Mouse (Mus musculus): ENCODE results near the gene Mob3b. TPM values are rescaled to one million over a fixed set of nuclear protein-coding genes. Genes with fewer than 3 reads are reported as not detected.

Gene Mob3b
- polyA plus RNA-seq, 1 experiment from 2014 or later, result 29.5 TPM

DNA sequence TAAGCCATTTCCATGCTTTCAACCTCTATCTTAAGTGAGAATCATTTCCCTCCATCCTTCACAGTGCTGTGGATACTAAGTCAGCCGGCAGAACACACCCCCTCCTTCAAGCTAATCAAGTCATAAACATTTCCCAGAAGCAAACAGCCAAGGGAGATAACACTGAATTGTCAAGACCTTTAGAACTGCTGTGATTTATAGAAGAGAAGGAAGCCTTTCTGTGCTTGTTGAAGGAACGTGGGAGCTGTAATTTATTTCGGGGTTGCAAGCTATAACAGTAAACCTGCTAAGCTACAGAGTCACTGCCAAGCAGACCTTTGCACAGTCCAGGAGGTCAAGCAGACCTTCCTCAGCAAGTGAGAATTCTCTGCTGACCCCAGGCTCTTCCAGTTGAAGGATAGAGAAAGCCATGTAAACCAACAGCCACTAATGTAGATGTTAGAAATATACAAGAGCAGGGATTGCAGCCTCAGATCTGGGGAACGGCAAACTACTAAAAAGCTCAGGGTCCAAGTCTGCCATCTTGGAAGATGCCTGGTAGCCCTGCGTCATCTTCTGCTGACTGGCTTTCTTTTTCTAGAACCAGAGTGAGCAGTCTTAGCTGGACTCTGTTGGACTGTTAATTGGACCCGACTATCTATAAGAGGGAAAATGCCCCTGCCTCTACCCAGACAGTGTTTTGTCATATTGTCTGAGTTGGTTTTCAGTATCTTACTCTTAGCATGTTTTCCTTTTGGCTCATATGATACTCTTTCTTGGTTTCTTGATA, 104.9 kb downstream of the Mob3b start:
- Histone ChIP-seq H3K36me3 (no peaks in the 10 kb centered on the region), H3K4me3 (replicated peaks) (no peak overlapping the region), H3K4me2 (no peak overlapping the region), H3K27me3 (replicated peaks) (no peaks in the 10 kb centered on the region), H3K9ac (no peak overlapping the region), H3K9me3 (no peaks in the 10 kb centered on the region), H3K27ac (peak overlapping the region; percentile 8; the same call in 1 of the 2 replicates), H3K4me1 (0 out of 2 replicates have a peak, but pooled peaks cover 24% of the 10 kb centered on the region)
- 42% methylated on average over 6 of the region's 6 CpGs for WGBS
- ATAC-seq (ENCODE audit: insufficient read depth, low FRiP score, low read depth), result peak; percentile 31; the same call in 1 of the 2 replicates

DNA sequence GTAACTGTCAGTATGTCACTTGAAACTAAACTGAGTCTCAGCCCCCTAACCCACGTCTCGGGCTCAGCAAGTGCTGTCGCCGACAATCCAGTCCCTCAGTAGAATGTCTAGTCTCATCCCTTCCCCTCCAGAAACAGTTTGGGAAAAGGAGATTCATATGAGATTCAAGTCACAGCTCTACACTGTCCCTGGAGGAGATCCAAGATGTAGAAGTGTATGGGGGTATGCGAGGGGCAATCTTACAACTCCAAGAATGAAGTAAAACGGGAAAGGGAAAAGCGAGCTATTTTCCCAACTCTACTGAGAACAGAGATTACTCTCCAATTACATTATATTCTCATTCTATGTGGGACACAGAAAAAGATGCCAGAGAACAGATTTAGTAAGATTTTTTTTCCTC, 106.1 kb downstream of the Mob3b start:
- WGBS, result 71% methylated on average over 7 of the region's 7 CpGs
- H3K9ac ChIP-seq, result no peak overlapping the region
- no peaks in the 10 kb centered on the region for H3K27me3 ChIP-seq (replicated peaks)
- H3K4me3 ChIP-seq (replicated peaks), result no peak overlapping the region
- no peaks in the 10 kb centered on the region for H3K9me3 ChIP-seq
- H3K27ac ChIP-seq, result no peak overlapping the region
- H3K36me3 ChIP-seq, result no peaks in the 10 kb centered on the region
- no peak overlapping the region for H3K4me2 ChIP-seq
- no peak for ATAC-seq (ENCODE audit: insufficient read depth, low FRiP score, low read depth)
- H3K4me1 ChIP-seq, result 0 out of 2 replicates have a peak, but pooled peaks cover 24% of the 10 kb centered on the region

DNA sequence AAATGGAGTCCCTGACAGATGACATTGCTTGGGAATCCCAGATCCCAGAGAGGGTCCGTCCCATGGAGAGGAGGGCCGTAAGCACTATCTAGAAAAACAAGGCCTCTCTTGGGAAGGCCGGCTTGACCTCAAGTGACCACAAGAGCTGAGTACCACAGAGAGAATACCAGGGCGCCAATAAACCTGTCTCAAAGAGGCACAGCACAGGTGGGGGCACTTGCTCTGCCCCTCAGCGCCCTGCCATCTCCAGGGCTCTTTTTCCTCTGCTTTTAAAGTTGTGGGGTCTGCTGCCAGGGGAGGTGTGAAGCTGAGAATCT, 107.6 kb downstream of the Mob3b start:
- no peak overlapping the region for H3K9ac ChIP-seq
- H3K4me2 ChIP-seq, result no peak overlapping the region
- no peaks in the 10 kb centered on the region for H3K27me3 ChIP-seq (replicated peaks)
- ATAC-seq (ENCODE audit: insufficient read depth, low FRiP score, low read depth), result no peak
- 0 out of 2 replicates have a peak, but pooled peaks cover 21% of the 10 kb centered on the region for H3K4me1 ChIP-seq
- no peaks in the 10 kb centered on the region for H3K9me3 ChIP-seq
- H3K4me3 ChIP-seq (replicated peaks), result no peak overlapping the region
- H3K27ac ChIP-seq, result no peak overlapping the region
- 69% methylated on average over 5 of the region's 5 CpGs for WGBS
- H3K36me3 ChIP-seq, result no peaks in the 10 kb centered on the region

DNA sequence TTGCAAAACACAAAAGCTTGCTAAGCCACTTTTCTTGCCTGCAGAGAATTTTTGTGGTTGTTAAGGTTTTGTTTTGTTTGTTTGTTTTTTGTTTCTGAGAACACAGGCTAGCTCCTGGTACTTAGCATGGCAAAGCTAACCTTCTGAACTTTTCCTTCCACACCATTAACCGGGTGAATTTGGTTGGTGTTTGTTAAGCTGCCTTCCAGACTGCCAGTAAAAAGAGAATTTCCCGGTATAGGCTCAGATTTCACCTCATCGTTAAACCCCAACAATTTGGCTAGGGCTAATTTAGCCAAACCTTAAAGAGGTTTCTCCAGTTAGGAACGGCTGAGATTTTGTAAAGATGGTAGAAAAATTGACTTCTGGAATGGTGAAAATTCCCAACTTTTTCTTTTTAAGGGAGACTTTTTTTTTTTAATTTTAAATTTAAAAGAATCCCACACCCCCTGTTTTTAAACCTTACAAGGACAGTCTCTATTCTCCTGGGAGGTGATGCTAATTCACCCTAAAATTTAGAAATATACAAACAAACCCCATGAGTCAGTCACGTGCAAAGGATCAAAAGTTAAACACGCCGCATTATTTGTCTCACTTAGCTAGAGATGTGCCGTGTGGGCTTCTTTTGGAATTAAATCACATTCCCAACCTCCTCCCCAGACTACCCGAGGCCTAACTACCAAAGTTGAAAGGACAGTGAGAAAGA, 108.1 kb downstream of the Mob3b start:
- 49% methylated on average over 9 of the region's 9 CpGs for WGBS
- no peak for ATAC-seq (ENCODE audit: insufficient read depth, low FRiP score, low read depth)
- Histone ChIP-seq H3K4me3 (replicated peaks) (no peak overlapping the region), H3K27me3 (replicated peaks) (no peaks in the 10 kb centered on the region), H3K36me3 (no peaks in the 10 kb centered on the region), H3K4me1 (0 out of 2 replicates have a peak, but pooled peaks cover 17% of the 10 kb centered on the region), H3K9me3 (no peaks in the 10 kb centered on the region), H3K4me2 (no peak overlapping the region), H3K9ac (no peak overlapping the region), H3K27ac (no peak overlapping the region)

DNA sequence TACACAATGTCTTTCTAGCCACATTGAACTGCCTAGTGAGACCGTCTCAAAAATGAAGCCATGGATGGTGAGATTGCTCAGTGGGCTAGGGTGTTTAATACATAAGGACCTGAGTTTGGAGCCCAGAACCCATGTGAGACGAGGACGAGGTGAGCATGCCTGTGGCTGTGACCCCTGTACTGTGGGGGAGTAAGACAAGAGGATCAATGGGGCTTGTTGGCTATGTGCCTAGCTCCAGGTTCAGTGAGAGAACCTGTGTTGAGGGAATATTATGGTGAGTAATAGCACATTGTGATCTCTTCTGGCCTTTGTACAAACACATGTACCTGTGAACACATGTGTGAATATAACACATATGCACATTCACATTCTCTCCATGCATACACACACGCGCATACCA, 116.4 kb downstream of the Mob3b start:
- Histone ChIP-seq H3K9ac (no peak overlapping the region), H3K4me2 (no peak overlapping the region), H3K36me3 (no peaks in the 10 kb centered on the region), H3K9me3 (no peaks in the 10 kb centered on the region), H3K4me1 (no peaks in the 10 kb centered on the region), H3K27me3 (replicated peaks) (no peaks in the 10 kb centered on the region), H3K27ac (no peak overlapping the region), H3K4me3 (replicated peaks) (no peak overlapping the region)
- no peak for ATAC-seq (ENCODE audit: insufficient read depth, low FRiP score, low read depth)
- 86% methylated on average over 5 of the region's 5 CpGs for WGBS

DNA sequence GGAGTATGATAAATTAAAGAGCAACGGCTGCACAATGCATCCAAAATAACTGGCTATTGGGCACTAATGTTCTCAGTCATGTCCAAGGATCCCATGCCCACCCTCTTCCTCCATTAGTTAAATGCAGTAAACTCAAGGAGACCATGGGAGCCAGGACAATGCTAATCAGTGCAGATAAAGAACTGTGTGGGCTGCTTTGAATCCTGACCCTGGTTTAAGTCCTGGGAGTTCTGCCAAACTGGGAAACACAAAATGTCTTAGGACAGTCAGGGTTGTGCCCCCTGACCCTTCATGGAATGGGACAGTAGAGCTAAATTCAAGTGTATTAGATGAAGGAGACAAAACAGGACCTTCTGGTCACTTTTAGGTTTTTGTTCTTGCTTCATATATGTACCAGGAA, 117.0 kb downstream of the Mob3b start:
- ATAC-seq (ENCODE audit: insufficient read depth, low FRiP score, low read depth), result no peak

DNA sequence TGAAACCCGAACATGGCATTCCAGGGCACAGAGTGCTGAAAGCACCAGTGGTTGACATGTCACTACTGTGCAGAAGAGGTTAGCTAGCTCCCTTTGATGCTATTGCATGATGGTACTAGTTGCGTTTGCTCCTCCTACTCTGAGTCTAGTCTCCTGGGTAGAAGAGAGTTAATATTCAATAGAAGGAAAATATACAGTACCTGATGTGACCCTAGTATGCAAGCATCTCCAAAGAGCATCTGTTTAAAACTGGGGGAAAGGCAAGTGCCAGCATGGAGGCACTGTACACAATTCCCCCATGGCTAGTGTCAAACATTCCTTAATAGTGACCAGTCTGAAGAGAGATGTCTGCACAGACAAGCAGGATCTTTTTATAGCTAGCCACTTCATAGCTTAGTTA, 119.5 kb downstream of the Mob3b start:
- H3K4me2 ChIP-seq, result no peak overlapping the region
- H3K27me3 ChIP-seq (replicated peaks), result no peaks in the 10 kb centered on the region
- ATAC-seq (ENCODE audit: insufficient read depth, low FRiP score, low read depth), result no peak
- 75% methylated on average over 2 of the region's 2 CpGs for WGBS
- H3K9me3 ChIP-seq, result no peaks in the 10 kb centered on the region
- no peak overlapping the region for H3K27ac ChIP-seq
- H3K9ac ChIP-seq, result no peak overlapping the region
- H3K36me3 ChIP-seq, result no peaks in the 10 kb centered on the region
- no peak overlapping the region for H3K4me3 ChIP-seq (replicated peaks)
- H3K4me1 ChIP-seq, result no peaks in the 10 kb centered on the region

More for the DNA sequence above, 117.0 kb downstream of the Mob3b start:
- H3K4me3 ChIP-seq (replicated peaks), result no peak overlapping the region
- no peaks in the 10 kb centered on the region for H3K36me3 ChIP-seq
- no peak overlapping the region for H3K9ac ChIP-seq
- H3K27me3 ChIP-seq (replicated peaks), result no peaks in the 10 kb centered on the region
- no peak overlapping the region for H3K4me2 ChIP-seq
- 42% methylated on average over 1 of the region's 1 CpGs for WGBS
- no peak overlapping the region for H3K27ac ChIP-seq
- H3K9me3 ChIP-seq, result no peaks in the 10 kb centered on the region
- no peaks in the 10 kb centered on the region for H3K4me1 ChIP-seq

DNA sequence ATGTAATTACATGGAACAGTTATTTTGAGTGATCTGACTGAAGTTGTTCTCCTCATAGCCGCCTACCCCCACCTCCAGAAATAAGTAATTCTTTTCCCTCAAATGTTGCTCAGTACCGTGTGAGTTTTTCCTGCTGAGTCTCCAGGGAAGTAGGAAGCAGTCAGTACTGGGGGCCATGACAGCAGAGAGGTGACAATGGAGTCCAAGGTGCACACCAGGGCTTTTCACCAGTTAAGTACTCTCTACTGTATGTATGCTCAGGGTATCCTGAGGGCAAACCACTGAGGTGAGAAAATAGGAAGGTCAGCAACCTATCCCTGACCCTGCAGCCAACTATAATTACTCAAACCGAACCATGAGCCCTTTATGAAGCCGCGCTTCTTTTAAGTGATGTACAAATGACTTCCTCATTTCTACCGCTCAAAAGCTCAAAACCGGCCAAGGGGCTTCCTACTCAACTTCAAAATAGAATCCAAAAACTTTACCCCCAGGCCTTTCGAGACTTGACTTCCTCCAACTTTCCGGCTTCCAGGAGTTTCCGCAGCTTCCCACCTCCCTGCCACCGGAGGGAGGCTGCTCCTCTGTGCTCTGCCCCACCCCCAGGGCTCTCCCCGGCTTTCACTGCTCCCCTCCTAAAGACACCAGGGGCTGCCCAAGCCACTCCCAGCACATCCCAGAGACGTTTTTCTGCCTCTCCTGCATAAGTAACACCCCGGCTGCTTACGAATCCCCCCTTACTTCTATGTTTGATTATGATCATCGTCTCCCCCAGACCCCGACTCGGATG, 122.6 kb downstream of the Mob3b start:
- Histone ChIP-seq H3K9me3 (no peaks in the 10 kb centered on the region), H3K4me2 (peak overlapping the region; percentile 20; the same call in 1 of the 2 replicates), H3K4me3 (replicated peaks) (no peak overlapping the region), H3K27me3 (replicated peaks) (no peaks in the 10 kb centered on the region), H3K36me3 (no peaks in the 10 kb centered on the region), H3K4me1 (0 out of 2 replicates have a peak, but pooled peaks cover 7% of the 10 kb centered on the region), H3K9ac (no peak overlapping the region), H3K27ac (no peak overlapping the region)
- peak; percentile 60; the same call in 1 of the 2 replicates for ATAC-seq (ENCODE audit: insufficient read depth, low FRiP score, low read depth)
- WGBS, result 44% methylated on average over 18 of the region's 18 CpGs

DNA sequence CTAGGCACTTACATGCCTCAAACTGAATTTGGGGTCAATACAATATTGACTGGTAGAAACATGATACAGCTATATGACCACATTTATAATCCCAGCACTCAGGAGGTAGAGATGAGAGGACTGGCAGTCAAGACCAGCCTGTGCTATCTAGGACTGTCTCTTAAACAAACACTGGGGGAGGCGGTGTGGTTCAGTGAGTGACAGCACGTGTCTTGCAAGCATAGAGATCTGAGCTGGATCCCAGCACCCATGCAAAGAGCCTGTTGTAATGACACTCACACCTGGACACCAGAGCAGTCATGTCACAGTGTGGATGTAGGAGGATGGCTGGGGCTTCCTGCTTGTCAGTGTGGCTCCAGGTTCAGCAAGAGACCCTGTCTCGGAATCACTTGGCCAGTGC, 124.5 kb downstream of the Mob3b start:
- no peaks in the 10 kb centered on the region for H3K36me3 ChIP-seq
- H3K27ac ChIP-seq, result no peak overlapping the region
- no peaks in the 10 kb centered on the region for H3K27me3 ChIP-seq (replicated peaks)
- no peak for ATAC-seq (ENCODE audit: insufficient read depth, low FRiP score, low read depth)
- H3K4me1 ChIP-seq, result 0 out of 2 replicates have a peak, but pooled peaks cover 7% of the 10 kb centered on the region
- H3K4me3 ChIP-seq (replicated peaks), result no peak overlapping the region
- no peak overlapping the region for H3K4me2 ChIP-seq
- WGBS, result 84% methylated on average over 3 of the region's 3 CpGs
- H3K9ac ChIP-seq, result no peak overlapping the region
- H3K9me3 ChIP-seq, result no peaks in the 10 kb centered on the region

DNA sequence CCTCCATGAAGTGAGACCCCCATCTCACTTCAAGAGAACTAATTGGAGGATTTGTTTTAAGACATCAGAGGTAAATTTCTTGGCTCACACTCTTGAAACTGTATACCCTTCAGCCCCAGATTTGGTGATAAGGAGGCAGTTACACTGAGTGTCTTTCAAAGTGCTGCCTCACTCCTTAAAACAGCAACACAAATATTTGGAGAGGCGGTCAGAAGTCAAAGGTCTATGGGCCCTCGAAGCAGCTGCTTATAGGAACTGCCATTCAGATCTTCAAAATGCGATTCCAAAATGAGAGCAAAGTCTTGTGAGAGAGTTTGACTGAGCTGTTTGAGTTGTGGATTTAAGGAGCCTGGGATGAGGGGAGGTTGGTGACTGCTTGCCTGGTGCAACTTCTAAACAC, 125.7 kb downstream of the Mob3b start:
- Histone ChIP-seq H3K36me3 (no peaks in the 10 kb centered on the region), H3K4me2 (no peak overlapping the region), H3K4me1 (0 out of 2 replicates have a peak, but pooled peaks cover 7% of the 10 kb centered on the region), H3K4me3 (replicated peaks) (no peak overlapping the region), H3K9me3 (no peaks in the 10 kb centered on the region), H3K27me3 (replicated peaks) (no peaks in the 10 kb centered on the region), H3K9ac (no peak overlapping the region), H3K27ac (no peak overlapping the region)
- 28% methylated on average over 3 of the region's 3 CpGs for WGBS
- ATAC-seq (ENCODE audit: insufficient read depth, low FRiP score, low read depth), result no peak

DNA sequence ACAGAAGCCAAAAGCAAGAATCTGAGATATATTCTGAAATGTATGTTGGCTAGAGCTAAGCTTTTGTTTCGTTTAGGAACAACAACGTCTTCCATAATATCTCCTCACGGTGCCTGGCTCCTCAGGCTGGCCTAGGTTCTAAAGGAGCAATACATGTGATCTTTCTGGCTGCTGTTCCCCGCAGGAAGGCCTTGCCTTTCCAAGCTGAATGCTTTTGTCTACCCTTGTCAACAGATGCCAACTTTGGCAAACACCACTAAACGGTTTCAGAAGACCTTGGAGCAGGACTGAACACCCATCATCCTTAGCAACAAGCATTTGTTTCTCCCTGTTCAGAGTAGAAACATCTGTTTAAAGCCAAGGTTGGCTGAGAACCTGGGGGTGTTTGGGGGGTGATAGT, 126.1 kb downstream of the Mob3b start:
- H3K9me3 ChIP-seq, result no peaks in the 10 kb centered on the region
- 52% methylated on average over 5 of the region's 5 CpGs for WGBS
- no peak overlapping the region for H3K4me3 ChIP-seq (replicated peaks)
- H3K27me3 ChIP-seq (replicated peaks), result no peaks in the 10 kb centered on the region
- 0 out of 2 replicates have a peak, but pooled peaks cover 7% of the 10 kb centered on the region for H3K4me1 ChIP-seq
- no peak overlapping the region for H3K4me2 ChIP-seq
- no peak overlapping the region for H3K27ac ChIP-seq
- H3K36me3 ChIP-seq, result no peaks in the 10 kb centered on the region
- H3K9ac ChIP-seq, result no peak overlapping the region
- no peak for ATAC-seq (ENCODE audit: insufficient read depth, low FRiP score, low read depth)

DNA sequence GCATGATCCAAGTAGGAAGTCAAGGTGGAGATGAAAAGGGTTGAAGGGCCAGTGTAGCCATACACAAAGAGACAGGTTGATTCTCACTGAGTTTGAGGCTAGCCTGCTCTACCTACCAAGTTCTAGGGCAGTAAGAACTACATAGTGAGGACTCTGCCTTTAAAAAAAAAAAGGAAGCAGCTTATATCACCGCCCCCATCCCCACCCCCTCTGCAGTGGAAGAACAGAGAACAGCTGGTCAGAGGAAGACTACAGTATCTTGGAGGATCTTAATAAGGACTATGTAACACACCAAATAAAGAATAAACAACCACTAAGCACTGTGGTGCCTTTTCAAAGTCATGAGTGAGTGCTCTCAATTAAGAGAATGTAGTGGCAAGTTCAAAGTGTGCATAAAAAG, 138.9 kb downstream of the Mob3b start:
- H3K27me3 ChIP-seq (replicated peaks), result no peaks in the 10 kb centered on the region
- H3K4me1 ChIP-seq, result no peaks in the 10 kb centered on the region
- H3K9ac ChIP-seq, result no peak overlapping the region
- H3K4me3 ChIP-seq (replicated peaks), result no peak overlapping the region
- WGBS, result 70% methylated on average over 1 of the region's 1 CpGs
- no peak overlapping the region for H3K4me2 ChIP-seq
- no peak overlapping the region for H3K27ac ChIP-seq
- H3K36me3 ChIP-seq, result no peaks in the 10 kb centered on the region
- ATAC-seq (ENCODE audit: insufficient read depth, low FRiP score, low read depth), result no peak
- no peaks in the 10 kb centered on the region for H3K9me3 ChIP-seq
